Mouse (Mus musculus): ENCODE results near the gene Lck. TPM values are rescaled to one million over a fixed set of nuclear protein-coding genes. Genes with fewer than 3 reads are reported as not detected.

Gene Lck
- polyA plus RNA-seq, 1 experiment from 2014 or later: 6.8 TPM

GRCm38 (mm10) chr4:129516925-129517324 lies 56.5 kb downstream of the Lck start:
- Histone ChIP-seq H3K36me3 (peaks cover 42% of the 10 kb centered on the region), H3K27me3 (no peaks in the 10 kb centered on the region), H3K27ac (peak overlapping the region; percentile 42; the same call in 1 of the 2 replicates), H3K9me3 (replicated peaks) (no peaks in the 10 kb centered on the region), H3K4me3 (no peak overlapping the region), H3K9ac (no peak overlapping the region), H3K4me2 (no peak overlapping the region), H3K4me1 (replicated peaks) (peaks cover 16% of the 10 kb centered on the region)
- ATAC-seq (replicated peaks; ENCODE audit: insufficient number of reproducible peaks, insufficient read depth, low FRiP score, low read depth): no peak
- 57% methylated on average over 2 of the region's 2 CpGs for WGBS

DNA sequence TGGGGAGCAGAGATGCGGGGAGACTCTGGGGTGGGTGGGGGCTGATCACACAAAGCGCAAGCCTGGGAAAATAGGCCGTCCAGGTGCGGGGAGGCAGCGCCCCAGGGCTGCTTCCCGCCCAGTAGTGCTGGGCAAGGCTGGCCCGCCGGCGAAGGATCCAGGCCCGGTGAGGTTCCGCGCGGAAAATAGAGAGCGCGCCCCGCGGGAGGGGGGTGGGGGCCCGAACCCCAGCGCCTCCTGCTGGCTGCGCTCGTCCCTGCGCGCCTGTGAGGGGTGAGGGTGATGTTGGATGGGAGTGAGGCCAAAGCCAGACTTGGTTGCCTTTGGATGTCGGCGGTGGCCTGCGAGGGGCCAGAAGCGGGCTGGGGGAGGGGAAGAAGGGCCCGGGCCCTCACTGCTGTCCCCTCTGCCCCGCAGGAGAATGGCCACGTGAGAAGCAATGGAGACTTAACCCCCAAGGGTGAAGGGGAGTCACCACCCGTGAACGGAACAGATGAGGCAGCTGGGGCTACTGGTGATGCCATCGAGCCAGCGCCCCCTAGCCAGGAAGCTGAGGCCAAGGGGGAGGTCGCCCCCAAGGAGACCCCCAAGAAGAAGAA lies 59.0 kb downstream of the Lck start:
- Histone ChIP-seq H3K4me2 (peak overlapping the region; percentile 83), H3K4me1 (replicated peaks) (peaks cover 18% of the 10 kb centered on the region), H3K9me3 (replicated peaks) (no peaks in the 10 kb centered on the region), H3K4me3 (peak overlapping the region; percentile 100), H3K27me3 (no peaks in the 10 kb centered on the region), H3K36me3 (peaks cover 21% of the 10 kb centered on the region), H3K9ac (peak overlapping the region; percentile 100), H3K27ac (peak overlapping the region; percentile 96)
- ATAC-seq (replicated peaks; ENCODE audit: insufficient number of reproducible peaks, insufficient read depth, low FRiP score, low read depth): peak; percentile 53
- WGBS: under 1% methylated on average over 35 of the region's 35 CpGs

GRCm38 (mm10) chr4:129513891-129514290 lies 59.5 kb downstream of the Lck start:
- ATAC-seq (replicated peaks; ENCODE audit: insufficient number of reproducible peaks, insufficient read depth, low FRiP score, low read depth): peak; percentile 38
- Histone ChIP-seq H3K9ac (peak overlapping the region; percentile 100), H3K36me3 (peaks cover 21% of the 10 kb centered on the region), H3K27ac (peak overlapping the region; percentile 96), H3K27me3 (no peaks in the 10 kb centered on the region), H3K4me1 (replicated peaks) (peaks cover 23% of the 10 kb centered on the region), H3K4me3 (peak overlapping the region; percentile 100), H3K4me2 (peak overlapping the region; percentile 83), H3K9me3 (replicated peaks) (no peaks in the 10 kb centered on the region)
- WGBS: under 1% methylated on average over 51 of the region's 57 CpGs

GRCm38 (mm10) chr4:129513086-129513767 lies 60.2 kb downstream of the Lck start, which contains the start of gene Marcksl1:
TSS of gene Marcksl1 (plus strand) at chr4:129513581.
- H3K4me3 ChIP-seq: peak within 1 kb of the TSS; percentile 100
- peak within 1 kb of the TSS; percentile 100 for H3K9ac ChIP-seq
- peaks cover 28% of the 10 kb centered on the region for H3K4me1 ChIP-seq (replicated peaks)
- H3K27me3 ChIP-seq: no peaks in the 10 kb centered on the region
- ATAC-seq (replicated peaks; ENCODE audit: insufficient number of reproducible peaks, insufficient read depth, low FRiP score, low read depth): peak; percentile 83
- 7% methylated on average over 47 of the region's 47 CpGs for WGBS
- peak within 1 kb of the TSS; percentile 96 for H3K27ac ChIP-seq
- peak within 1 kb of the TSS; percentile 83 for H3K4me2 ChIP-seq
- H3K36me3 ChIP-seq: peaks cover 17% of the 10 kb centered on the region
- H3K9me3 ChIP-seq (replicated peaks): no peaks in the 10 kb centered on the region

DNA sequence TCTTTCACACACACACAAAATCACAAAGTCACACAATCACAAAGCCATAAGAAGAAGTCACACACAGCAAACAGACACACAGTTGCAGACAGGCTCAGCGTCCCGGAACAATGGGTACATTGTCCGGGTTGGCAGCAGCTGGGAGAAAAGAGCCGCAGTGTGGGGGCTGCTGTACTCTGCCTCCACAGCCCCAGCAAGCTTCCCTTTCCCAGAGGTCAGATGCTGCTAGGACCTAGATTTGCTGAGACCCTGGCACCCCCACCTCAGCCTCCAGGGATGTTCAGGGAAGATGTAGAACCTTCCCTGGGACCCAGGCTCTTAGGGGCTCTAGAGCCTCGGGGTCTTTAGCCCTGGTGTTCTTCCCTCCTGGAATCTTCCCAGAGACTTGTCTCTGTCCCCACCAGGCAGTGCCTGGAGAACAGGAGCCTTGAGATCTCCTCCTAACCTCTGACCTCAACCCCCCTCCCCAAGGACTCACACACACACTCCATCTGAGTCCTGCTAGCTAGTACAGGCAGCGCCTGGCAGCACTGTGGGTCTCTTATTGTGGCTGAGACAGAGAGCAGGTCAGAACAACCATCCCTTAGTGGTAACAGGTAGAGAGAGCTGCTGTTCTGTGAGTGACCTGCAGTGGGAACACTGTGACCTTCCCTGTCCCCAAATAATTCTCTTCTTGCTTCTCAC lies 61.9 kb downstream of the Lck start:
- no peak for ATAC-seq (replicated peaks; ENCODE audit: insufficient number of reproducible peaks, insufficient read depth, low FRiP score, low read depth)
- H3K27ac ChIP-seq: no peak overlapping the region
- no peak overlapping the region for H3K9ac ChIP-seq
- no peak overlapping the region for H3K4me3 ChIP-seq
- H3K27me3 ChIP-seq: no peaks in the 10 kb centered on the region
- H3K4me1 ChIP-seq (replicated peaks): peaks cover 36% of the 10 kb centered on the region
- H3K4me2 ChIP-seq: no peak overlapping the region
- 55% methylated on average over 6 of the region's 6 CpGs for WGBS
- no peaks in the 10 kb centered on the region for H3K9me3 ChIP-seq (replicated peaks)
- peaks cover 1% of the 10 kb centered on the region for H3K36me3 ChIP-seq

- H3K4me1 ChIP-seq (replicated peaks): peaks cover 36% of the 10 kb centered on the region
- H3K9me3 ChIP-seq (replicated peaks): no peaks in the 10 kb centered on the region
- no peaks in the 10 kb centered on the region for H3K27me3 ChIP-seq
- no peaks in the 10 kb centered on the region for H3K36me3 ChIP-seq
- no peak overlapping the region for H3K4me3 ChIP-seq
- WGBS: 65% methylated on average over 6 of the region's 6 CpGs
- no peak overlapping the region for H3K4me2 ChIP-seq
- no peak overlapping the region for H3K27ac ChIP-seq
- H3K9ac ChIP-seq: no peak overlapping the region
- no peak for ATAC-seq (replicated peaks; ENCODE audit: insufficient number of reproducible peaks, insufficient read depth, low FRiP score, low read depth)
These were observed 62.6 kb downstream of the Lck start for GRCm38 (mm10) chr4:129510723-129511412.

DNA sequence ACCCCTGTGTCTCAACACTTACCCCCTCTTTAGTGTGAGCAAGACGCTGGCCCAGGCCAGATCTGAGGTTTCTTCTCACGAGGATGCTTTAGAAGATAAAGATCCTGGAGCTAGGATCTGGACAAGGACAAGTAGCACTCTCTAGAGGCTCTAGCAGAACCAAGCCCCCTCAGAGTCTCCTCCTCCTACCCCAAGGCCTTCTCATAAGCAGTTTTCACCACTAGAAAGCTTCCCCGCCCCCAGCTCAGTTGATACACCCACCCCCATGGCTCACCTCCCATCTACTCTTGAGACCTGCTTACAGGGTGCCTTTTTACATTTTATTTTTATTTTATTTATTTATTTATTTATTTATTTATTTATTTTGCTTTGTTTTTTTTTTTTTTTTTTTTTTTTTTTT lies 63.8 kb downstream of the Lck start:
- Histone ChIP-seq H3K4me1 (replicated peaks) (peaks cover 27% of the 10 kb centered on the region), H3K4me3 (no peak overlapping the region), H3K27ac (no peak overlapping the region), H3K9me3 (replicated peaks) (no peaks in the 10 kb centered on the region), H3K9ac (no peak overlapping the region), H3K27me3 (no peaks in the 10 kb centered on the region), H3K36me3 (no peaks in the 10 kb centered on the region), H3K4me2 (no peak overlapping the region)
- no peak for ATAC-seq (replicated peaks; ENCODE audit: insufficient number of reproducible peaks, insufficient read depth, low FRiP score, low read depth)
- 67% methylated on average over 3 of the region's 3 CpGs for WGBS

DNA sequence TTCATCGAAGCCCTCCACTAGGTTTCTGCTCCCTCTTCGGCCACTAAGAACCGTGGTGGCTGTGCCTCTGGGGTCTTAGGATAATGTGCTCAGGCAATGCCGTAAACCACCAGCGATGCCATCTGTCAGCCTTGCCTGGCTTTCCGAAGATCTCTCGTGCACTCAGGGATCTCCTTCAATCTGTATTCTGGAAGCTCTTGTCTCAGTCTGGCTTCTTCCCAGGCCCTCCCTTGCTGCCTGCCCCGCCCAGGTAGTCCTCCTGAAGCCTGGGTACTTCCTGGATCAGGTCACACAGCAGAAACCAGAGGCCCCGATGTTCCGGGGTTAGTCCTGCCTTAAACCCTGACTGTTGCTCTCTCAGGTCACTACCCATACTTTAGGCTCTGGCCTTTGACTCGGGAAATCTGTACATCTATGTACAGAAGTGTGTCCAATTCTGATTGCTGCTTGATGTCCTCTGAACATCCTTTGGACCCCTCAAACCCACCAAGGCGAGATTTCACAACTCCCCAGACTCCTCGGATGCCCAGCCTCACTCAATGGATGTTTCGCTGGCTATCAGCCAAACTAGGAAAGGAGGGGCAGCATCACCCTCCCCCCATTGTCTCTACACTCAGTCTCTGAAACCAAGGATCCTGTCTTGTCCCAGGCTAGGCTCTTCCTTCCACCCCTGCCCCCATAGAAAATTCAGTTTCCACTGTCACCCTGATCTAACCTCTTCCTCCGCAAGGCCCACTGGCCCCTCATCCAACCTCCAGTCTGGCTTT lies 64.4 kb downstream of the Lck start:
- Histone ChIP-seq H3K36me3 (no peaks in the 10 kb centered on the region), H3K27me3 (no peaks in the 10 kb centered on the region), H3K9me3 (replicated peaks) (no peaks in the 10 kb centered on the region), H3K9ac (no peak overlapping the region), H3K4me1 (replicated peaks) (peaks cover 29% of the 10 kb centered on the region), H3K27ac (no peak overlapping the region), H3K4me3 (no peak overlapping the region), H3K4me2 (no peak overlapping the region)
- 63% methylated on average over 15 of the region's 15 CpGs for WGBS
- ATAC-seq (replicated peaks; ENCODE audit: insufficient number of reproducible peaks, insufficient read depth, low FRiP score, low read depth): no peak

DNA sequence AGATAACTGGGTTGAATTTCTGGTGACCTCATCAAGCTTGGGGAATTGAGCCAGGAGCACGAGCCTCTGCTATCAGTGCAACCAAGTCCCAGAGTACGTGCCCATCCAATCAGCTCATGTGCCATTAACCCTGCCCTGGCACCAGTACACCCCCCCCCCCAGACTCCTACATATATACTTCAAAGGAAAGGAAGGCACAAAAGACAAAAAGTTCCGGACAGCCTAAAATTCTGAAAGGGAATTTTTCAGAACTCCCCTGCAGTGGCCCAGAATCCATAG lies 65.3 kb downstream of the Lck start:
- H3K27ac ChIP-seq: peak overlapping the region; percentile 68
- H3K9me3 ChIP-seq (replicated peaks): no peaks in the 10 kb centered on the region
- peak overlapping the region; percentile 28; the same call in 1 of the 2 replicates for H3K4me2 ChIP-seq
- 33% methylated on average over 3 of the region's 3 CpGs for WGBS
- no peak overlapping the region for H3K4me3 ChIP-seq
- ATAC-seq (replicated peaks; ENCODE audit: insufficient number of reproducible peaks, insufficient read depth, low FRiP score, low read depth): peak; percentile 50
- H3K27me3 ChIP-seq: no peaks in the 10 kb centered on the region
- no peak overlapping the region for H3K9ac ChIP-seq
- H3K36me3 ChIP-seq: no peaks in the 10 kb centered on the region
- peaks cover 36% of the 10 kb centered on the region for H3K4me1 ChIP-seq (replicated peaks)

DNA sequence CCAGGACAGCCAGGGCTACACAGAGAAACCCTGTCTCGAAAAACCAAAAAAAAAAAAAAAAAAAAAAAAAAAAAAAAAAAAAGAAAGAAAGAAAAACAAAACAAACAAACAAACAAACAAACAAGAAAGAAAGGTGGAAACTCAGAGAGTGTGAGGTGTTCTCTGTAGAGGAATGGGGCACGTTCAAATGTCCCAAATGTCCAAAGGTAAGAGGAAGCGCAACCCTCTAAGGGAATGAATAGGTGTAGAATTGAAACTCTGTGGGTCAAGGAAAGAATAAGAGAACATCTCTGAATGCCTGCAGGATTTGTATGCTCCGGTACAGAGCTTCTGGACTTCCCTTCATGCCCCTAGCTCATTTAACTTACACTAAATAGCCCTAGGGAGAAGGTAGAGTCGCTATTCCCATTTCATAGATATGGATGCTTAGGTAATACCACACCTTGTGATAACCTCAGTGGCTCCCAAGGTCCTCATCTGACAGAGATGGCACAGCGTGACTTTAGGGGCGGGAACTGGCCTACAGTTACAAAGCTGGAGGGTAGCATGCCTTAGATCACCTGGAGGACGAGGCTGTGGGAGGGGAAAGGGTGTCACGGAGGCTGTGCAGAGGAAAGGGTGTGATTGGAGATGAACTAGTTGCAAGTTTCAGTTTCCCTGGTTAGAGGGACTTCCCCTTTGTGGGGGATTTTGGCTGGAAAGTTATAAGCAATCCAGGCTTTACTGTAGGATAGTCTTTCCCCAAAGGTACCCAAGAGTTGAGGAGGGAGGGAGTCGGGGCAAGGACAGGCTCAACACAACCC lies 65.8 kb downstream of the Lck start:
- Histone ChIP-seq H3K9me3 (replicated peaks) (no peaks in the 10 kb centered on the region), H3K36me3 (no peaks in the 10 kb centered on the region), H3K27me3 (no peaks in the 10 kb centered on the region), H3K4me1 (replicated peaks) (peaks cover 38% of the 10 kb centered on the region), H3K9ac (no peak overlapping the region; the same call in 1 of the 2 replicates), H3K4me3 (no peak overlapping the region), H3K4me2 (peak overlapping the region; percentile 28; the same call in 1 of the 2 replicates), H3K27ac (peak overlapping the region; percentile 68)
- WGBS: 53% methylated on average over 9 of the region's 10 CpGs
- ATAC-seq (replicated peaks; ENCODE audit: insufficient number of reproducible peaks, insufficient read depth, low FRiP score, low read depth): no peak; the same call in 1 of the 2 replicates
